Comparison of ENCODE assay signal across 35 mouse cellular contexts in genomic region chr17:66852496-66852895, GRCm38 (mm10).
"Had no signal": no experiment of that assay in that cellular context is flagged by ENCODE, and none has a peak within 500 bp of the region (broad histone marks: within the 10 kb centered on the region; RNA-seq: fewer than 3 reads in every experiment).

No protein-coding gene starts in this region.

- H3K9ac ChIP-seq: heart, embryonic 12.5 days; heart, embryonic 13.5 days; heart, embryonic 15.5 days; hindbrain, embryonic 12.5 days; hindbrain, embryonic 13.5 days; hindbrain, embryonic 14.5 days; hindbrain, embryonic 15.5 days; intestine, embryonic 15.5 days; kidney, embryonic 15.5 days had no signal

- H3K36me3 ChIP-seq: heart, embryonic 10.5 days; heart, embryonic 12.5 days; heart, embryonic 13.5 days; heart, embryonic 15.5 days; hindbrain, embryonic 10.5 days; hindbrain, embryonic 12.5 days; hindbrain, embryonic 13.5 days; hindbrain, embryonic 15.5 days; intestine, embryonic 15.5 days; kidney, embryonic 15.5 days had no signal

- H3K9me3 ChIP-seq: heart, embryonic 10.5 days; heart, embryonic 12.5 days; heart, embryonic 13.5 days; heart, embryonic 15.5 days; hindbrain, embryonic 10.5 days; hindbrain, embryonic 12.5 days; hindbrain, embryonic 13.5 days; hindbrain, embryonic 15.5 days; intestine, embryonic 15.5 days; kidney, embryonic 15.5 days had no signal

- H3K4me1 ChIP-seq: heart, embryonic 10.5 days; heart, embryonic 12.5 days; heart, embryonic 13.5 days; heart, embryonic 15.5 days; hindbrain, embryonic 10.5 days; hindbrain, embryonic 12.5 days; hindbrain, embryonic 13.5 days; hindbrain, embryonic 15.5 days; intestine, embryonic 15.5 days; kidney, embryonic 15.5 days had no signal

- H3K27ac ChIP-seq: heart, embryonic 10.5 days; heart, embryonic 13.5 days; heart, embryonic 15.5 days; hindbrain, embryonic 10.5 days; hindbrain, embryonic 12.5 days; hindbrain, embryonic 13.5 days; hindbrain, embryonic 14.5 days; hindbrain, embryonic 15.5 days; hindbrain, postnatal 0 days; intestine, embryonic 15.5 days; kidney, embryonic 15.5 days; kidney, postnatal 0 days; layer of hippocampus, adult 2 months had no signal

- DNase-seq: heart, postnatal 10 days; heart, postnatal 14 days; heart, postnatal 36 days; heart, postnatal 4 days; kidney, adult 11 months; kidney, adult 18-20 months; kidney, adult 2 months; kidney, adult 8-10 months; kidney, adult 9 months; kidney, postnatal 10 days; kidney, postnatal 14 days; kidney, postnatal 25 days; kidney, postnatal 36 days; kidney, postnatal 4 days; layer of hippocampus, adult 9-11 months; layer of hippocampus, postnatal 36 days had no signal

- H3K27me3 ChIP-seq: heart, embryonic 12.5 days; heart, embryonic 13.5 days; heart, embryonic 15.5 days; hindbrain, embryonic 12.5 days; hindbrain, embryonic 13.5 days; hindbrain, embryonic 15.5 days; intestine, embryonic 15.5 days; kidney, embryonic 15.5 days had no signal

- H3K4me2 ChIP-seq: heart, embryonic 11.5 days; heart, embryonic 12.5 days; heart, embryonic 13.5 days; heart, embryonic 15.5 days; hindbrain, embryonic 12.5 days; hindbrain, embryonic 13.5 days; hindbrain, embryonic 14.5 days; hindbrain, embryonic 15.5 days; intestine, embryonic 15.5 days; kidney, embryonic 15.5 days had no signal

- ATAC-seq: hindbrain, embryonic 16.5 days; hindbrain, postnatal 0 days; inflammation-experienced regulatory T-cells, adult 6 months; intestine, embryonic 15.5 days; intestine, embryonic 16.5 days; intestine, postnatal 0 days had no signal

- H3K4me3 ChIP-seq: heart, embryonic 10.5 days; heart, embryonic 12.5 days; heart, embryonic 13.5 days; heart, embryonic 15.5 days; hindbrain, embryonic 10.5 days; hindbrain, embryonic 12.5 days; hindbrain, embryonic 13.5 days; hindbrain, embryonic 15.5 days; intestine, embryonic 15.5 days; kidney, embryonic 15.5 days; layer of hippocampus, adult 2 months had no signal
